Mouse (Mus musculus) left cerebral cortex, adult 11 months (tissue): ENCODE data around the gene Zfp653.
"Not testable (repeated sequence)": the region's sequence is repeated elsewhere in the genome, so short reads cannot be mapped to it uniquely, and the experiment has no call there.

ENCODE experiments used
- DNase-seq: peaks from one replicate; pipeline ENCODE4 v3.0.0; 2022; ENCODE audit warnings: low spot score

Gene Zfp653

DNA sequence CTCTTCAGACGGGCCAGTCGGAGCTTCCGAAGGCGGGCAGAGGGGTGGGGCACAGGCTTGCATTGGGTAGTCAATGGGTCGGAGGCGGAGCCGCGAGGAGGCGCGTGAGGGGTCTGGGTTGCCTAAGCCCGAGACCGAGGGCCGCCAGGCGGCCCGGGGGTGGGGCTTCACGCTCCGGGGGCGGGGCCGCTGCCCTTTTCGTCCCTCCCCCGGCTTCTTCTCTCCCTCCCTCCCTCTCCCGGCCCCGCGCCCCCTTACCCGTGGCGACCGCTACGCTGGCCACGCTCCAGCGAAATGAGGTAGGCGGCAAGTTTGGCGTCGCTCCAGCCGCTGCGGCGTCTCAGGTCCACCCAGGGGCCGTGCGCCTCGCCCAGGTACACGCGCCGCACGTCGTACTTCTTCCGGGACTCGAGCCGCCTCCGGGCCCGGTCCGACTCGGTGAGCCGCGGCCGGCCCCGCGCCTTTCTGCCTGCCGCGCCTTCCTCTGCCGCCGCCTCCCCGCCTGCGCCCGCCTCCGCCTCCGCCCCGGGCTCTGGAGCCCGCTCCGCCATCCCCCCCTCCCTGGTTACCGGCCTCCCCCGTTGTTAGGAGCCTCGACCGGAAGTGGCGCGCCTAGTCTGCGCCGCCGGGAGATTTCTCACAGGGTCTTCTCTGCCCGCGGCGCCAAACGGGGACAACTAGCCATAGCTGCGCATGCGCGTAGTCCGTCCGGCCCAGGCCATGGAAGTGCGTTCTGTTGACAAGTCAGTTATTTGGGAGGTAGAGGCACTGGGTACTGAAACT lies at the start of gene Zfp653, which contains the start of gene Gm49318:
Gene Zfp653 (minus strand): TSS at position 586 of the 783 bp plus-strand sequence.
Gene Gm49318 (minus strand): TSS at position 469 of the 783 bp plus-strand sequence.
- peak; percentile 93 for DNase-seq

DNA sequence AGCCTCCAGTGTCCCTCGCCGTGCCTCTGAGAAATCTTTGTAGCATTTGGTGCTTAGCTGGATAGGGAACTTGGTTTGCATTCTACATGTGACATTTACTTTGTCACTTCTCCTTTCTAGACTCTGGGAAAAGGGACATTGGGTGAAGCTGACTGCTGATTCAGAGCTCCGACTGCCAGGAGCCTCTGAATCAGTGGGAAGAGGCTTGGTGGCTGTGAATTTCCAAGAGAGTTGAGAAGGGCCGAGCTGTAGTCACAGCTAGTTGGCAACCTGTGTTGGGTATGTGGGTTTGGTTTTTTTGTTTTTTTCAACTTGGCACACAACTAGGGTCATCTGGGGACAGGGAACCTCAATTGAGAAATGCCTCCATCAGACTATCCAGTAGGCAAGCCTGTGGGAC lies 48.4 kb upstream of the Zfp653 start:
- DNase-seq = peak; percentile 30

DNA sequence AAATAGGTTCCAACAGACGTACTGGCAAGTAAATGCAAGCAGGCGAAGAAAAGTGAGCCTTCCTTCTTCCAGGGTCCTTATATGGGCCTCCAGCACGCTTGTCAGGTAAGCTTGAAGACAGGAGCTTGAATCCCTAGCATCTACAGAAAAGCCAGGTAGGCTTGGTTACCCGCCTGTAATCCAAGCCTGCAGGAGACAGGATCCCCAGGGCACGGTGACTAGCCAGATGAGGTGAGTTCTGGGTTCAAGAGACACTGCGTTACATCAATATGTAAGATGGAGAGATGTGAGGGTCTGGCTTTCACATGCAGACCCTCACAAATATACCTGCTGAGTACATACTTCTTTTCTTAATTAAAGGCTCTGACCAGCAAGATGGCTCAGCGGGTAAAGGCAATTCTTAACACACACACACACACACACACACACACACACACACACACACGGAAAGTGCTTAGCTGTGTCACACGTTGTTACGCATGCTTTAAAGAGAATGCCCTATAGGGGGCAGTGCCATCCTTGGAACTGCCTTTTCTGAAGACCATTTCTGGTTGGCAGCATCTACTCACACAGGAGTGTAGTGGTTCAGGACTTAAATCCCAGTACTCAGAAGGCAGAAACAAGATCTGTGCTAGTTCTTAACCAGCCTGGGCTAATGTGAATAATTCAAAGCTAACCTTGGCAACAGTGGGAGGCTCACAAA lies 46.7 kb upstream of the Zfp653 start:
- peak; percentile 49 for DNase-seq

DNA sequence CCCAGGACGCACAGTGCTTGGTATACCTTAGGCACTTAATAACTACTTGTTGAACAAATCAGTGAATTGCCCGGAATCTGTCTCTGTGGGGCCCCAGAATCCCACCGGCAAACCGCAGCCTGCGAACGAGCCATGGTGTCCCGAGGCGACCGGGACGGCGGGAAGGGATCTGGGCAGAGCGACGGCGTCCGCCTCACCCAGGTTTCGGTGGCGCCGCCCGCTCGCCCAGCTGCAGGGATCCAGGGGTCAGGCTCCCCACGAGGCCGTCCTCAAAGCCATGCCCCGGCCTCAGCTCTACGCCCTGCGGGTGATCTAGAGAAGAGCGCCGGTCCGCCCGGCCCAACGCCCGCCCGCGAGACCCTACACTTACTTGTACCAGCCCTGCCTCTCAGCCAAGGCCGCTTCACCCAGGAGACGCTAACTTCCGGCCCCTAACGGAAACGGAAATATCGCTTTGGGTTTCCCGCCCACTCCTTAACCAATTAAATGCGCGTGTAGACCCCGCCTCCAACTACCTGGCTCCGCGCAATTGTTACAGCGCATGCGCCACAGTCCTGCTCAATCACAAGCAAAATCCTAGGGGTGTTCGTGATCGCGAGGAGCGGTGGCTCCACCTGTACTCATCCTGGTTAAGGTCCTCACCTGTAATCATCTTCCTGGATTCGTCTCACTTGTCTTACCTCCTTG lies 45.7 kb upstream of the Zfp653 start, which contains the start of gene Elof1:
Gene Elof1 (minus strand): TSS at position 433 of the 687 bp plus-strand sequence.
- DNase-seq = peak; percentile 95

DNA sequence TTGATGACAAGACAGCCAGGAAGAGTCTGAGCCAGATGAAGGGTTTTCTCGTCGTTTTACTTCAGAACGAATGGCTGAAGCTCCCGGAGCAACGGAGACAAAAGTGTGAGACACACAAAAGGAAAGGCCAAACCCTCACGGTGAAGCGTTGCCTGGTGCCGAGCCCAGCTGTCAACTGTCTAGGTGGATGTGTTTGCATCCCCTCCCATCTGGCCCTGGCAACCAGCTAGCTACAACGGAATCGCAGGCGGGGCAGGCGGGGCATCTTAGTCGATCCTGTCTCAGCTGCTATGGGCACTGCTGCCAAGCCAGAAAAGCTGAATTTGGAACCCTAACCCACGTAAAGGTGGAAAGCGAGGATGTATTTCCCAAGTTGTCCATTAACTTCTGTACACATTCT lies 44.9 kb upstream of the Zfp653 start:
- no peak for DNase-seq

DNA sequence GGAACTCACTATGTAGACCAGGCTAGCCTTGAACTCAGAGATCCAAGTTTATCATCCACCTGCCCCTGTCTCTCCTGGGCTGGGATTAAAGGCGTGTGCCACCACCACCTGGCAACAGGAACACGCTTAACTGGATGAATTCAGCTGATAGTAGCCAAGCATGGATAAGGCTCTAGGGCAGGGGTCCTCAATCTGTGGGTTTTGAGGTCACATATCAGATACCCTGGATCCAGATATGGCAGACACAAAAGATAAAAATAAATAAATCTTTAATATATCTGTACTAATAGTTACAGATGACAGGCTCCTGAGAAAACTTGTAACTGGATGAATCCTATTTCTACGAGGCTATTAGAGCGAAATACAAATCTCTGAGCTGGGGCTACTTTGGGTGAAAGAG lies 44.5 kb upstream of the Zfp653 start:
- no peak for DNase-seq

DNA sequence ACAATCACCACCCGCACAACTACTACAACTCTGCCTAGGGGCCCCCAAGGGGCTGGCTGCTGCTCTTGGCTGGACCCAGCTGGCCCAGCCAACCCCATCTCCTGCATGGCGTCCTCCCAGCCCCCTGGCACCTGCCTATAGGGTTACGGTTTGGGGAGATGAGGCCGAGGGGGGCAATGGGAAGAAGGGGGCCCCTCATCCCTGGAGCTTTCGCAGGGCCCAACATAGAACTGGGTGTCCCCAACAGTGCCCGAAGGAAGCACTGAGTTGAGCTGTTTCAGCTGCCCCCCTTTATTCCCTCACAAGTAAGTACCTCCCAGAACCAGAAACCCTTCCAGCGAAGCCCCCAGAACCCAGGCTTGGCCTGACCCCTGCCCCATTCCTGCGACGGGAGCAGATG lies 37.0 kb upstream of the Zfp653 start:
- no peak for DNase-seq

DNA sequence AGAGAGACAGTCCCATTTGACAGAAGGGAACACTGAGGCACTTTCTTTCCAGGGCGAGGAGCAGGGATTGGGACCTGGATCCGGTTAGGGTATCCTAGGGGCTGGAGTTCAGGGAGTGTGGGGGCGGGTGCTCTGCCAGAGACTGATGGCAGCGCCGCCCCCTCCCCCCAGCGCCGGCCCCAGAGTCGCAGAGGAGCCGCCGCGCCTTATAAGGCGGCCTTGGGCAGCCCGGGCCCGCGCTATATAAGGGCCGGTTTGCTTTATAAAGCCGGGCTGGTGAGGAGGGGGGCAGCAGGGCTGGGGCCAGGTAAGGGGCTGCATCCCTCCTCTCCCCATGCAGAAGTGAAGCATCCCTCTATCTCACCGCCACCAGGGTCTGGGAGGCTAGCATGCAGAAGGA lies 28.7 kb upstream of the Zfp653 start:
- no peak for DNase-seq

DNA sequence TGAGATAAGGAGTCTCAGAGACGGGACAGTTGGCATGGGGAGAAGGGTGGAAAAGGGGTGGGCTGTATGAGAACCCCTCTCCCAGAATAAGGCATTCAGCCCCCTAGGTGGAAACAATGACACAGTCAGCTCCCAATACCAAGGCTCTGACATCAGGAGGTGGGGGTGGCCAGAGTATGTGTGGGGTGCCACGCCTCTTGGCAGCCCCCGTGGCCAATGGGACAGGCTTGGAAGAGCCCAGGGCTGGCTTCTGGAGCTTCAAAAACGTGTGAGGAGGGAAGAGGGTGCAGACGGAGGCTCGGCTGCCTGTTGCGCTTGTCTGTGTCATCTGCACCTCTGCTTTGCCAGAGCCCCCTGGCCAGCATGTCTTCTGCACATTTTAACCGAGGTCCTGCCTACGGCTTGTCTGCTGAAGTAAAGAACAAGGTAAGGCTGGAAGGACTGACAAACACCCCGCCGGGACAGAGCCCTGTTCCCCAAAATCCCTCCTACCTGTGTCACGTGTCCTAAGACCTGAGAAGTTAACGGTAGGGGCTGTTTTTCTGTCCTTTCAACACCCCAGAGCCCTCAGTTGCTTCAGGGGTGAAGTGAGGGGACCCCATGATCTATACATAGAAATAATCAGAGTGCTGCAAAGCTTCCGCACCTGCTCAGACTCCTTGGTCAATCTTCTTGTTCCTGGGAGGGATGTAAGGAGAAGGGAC lies 28.0 kb upstream of the Zfp653 start, which contains the start of gene Cnn1:
Gene Cnn1 (plus strand): TSS at position 224 of the 704 bp plus-strand sequence.
- no peak for DNase-seq

DNA sequence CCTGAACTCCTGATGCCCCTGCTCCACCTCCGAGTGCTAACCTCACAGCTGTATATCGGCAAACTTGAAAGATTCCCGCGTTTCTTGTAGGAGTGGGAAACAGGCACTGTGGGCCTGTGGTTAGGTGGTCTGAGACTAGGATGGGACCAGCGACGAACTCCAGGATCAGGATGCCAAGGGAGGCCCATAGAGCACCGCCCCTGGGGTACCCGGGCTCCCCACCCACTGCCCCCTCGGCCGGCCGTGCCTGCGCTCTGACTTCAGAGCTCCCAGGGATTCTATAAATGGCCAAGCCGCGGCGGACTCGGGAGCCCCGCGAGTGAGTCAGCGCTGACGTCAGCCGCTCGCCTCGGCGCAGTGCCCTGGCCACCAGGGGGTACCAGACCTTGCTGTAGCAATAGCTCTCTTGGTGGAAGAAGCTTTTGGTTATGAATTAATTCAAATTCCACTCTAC lies 24.7 kb upstream of the Zfp653 start:
- peak; percentile 40 for DNase-seq

DNA sequence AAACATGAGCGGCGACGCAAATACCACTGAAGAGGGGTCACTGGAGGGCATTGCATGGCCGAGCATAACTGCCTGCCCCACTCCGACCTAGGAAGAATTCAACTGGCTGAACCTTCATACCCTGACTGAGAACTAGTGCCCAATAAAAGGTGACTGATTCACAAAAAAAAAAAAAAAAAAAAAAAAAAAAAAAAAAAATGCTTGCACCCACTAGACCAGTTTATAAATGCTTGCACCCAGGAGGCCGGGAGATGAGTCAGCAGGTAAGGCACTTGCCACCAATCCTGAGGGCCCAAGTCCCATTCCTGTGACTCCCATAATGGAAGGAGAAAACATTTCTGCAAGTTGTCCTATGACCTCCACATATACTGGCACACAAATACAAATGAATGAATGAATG lies 21.6 kb upstream of the Zfp653 start:
- DNase-seq = no peak

DNA sequence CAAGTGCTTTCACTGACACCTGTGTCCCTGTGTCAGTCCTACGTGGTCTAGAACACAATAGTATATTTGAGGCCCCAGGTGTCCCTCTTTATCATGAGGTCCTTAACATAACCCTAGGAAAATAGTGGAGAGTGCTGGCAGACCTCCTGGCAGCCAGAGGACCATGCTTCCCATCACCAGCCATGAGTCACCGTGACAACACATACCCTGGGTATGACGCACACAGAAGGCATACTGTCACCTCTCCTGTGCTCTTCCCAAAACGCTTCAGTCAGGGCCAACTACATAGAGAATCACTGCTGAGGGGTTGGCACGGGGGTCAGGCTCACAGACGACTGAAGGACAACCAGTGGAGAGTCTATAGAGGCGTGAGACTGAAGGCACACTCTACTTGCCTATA lies 18.8 kb upstream of the Zfp653 start:
- DNase-seq = no peak

DNA sequence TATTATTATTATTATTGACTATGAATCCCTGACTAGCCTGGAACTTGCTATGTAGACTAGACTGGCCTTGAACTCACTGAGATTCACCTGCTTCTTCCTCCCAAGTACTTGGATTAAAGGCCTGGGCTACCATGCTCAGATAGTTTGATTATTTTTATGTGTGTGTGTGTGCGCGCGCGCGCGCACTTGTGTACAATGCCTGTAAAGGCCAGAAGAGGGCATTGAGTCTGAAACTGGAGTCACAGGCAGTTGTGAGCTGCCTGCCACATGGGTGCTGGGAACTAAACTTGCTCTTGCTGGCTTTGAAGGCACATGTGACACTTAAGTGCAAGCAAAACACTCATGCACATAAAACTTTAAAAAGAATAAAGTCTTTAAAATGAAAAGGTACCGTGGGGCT lies 18.1 kb upstream of the Zfp653 start:
- no peak for DNase-seq

DNA sequence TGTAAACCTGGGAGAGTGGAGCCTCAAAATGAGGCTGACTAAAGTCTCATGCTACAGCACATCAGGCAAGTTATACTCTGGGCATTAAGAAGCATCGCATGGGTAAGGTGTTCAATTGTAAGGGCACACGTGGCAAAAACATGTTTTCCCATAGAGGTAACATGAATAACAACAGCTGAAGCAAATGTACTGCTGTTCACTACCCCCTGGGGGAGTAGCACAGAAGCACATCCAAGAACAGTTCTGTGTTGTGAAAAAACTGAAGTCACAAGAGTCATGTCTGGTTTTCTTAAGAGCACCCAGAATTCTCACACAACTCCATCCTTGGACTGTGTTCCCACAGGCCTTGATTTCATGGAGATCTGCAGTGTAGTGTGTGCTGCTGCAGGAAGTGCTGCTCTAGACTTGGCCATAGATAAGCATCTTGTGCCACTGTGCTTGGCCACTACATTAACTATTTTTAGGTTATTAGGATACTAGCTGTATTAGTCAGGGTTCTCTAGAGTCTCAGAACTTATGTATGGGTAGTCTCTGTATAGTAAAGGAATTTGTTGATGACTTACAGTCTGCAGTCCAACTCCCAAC lies 15.9 kb upstream of the Zfp653 start:
- no peak for DNase-seq

DNA sequence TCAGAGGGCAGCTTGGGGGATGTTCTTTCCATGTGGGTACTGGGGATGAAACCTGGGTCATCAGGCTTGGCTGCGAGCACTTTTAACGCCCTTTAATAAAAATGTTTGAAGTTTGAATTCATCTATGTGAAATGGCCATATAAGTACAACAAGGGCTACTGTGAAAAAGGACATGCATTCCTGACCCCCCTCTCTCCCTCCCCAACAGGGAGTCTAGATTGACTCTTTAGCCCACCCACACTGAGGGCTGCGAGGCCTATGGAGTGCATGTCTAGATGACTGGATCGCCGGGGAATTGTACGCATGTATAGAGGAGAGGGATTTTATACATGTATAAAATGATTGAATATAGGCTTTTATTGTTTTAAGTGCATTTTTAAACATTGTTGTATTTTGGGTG lies 14.8 kb upstream of the Zfp653 start:
- DNase-seq = no peak

DNA sequence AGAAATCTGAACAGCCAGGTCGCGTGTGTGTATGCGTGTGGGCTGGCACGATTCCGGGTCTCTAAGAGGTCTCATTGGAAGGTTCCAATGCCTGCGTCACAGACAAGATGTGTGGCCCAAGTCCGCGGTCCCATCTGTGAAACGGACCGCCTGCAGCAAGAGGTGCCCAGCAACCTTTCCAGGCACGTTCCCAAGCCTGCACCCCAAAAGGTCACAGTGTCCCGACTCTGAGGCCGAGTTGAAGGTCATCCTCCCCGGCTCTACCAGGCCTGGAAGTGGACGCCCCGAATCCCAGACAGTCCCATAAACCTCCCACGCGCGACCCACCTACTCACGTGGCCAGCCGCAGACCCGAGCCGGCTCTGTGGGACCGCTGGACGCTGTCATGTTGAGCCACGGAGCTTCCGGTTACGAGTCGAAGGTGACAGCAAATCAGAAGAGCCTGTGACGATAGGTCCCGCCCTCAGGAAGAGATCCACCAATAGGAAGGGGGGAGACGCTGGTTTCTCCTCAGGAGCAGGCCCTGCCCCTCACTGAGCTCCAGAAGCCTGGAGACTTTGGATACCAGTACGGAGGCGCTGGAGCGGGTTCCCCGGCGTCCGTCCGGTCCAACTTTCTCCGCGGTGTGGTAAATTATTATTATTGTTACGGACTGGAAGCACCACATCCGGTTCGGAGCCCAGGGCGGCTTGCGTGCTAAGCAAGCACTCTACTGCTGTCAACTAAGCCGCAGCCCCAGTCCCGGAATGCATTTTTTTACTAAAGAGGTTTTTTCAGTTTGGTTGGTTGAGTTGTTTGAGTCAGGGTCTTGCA lies 14.1 kb upstream of the Zfp653 start, which contains the start of gene Ecsit:
Gene Ecsit (minus strand): TSS at position 417 of the 813 bp plus-strand sequence.
- peak; percentile 97 for DNase-seq

DNA sequence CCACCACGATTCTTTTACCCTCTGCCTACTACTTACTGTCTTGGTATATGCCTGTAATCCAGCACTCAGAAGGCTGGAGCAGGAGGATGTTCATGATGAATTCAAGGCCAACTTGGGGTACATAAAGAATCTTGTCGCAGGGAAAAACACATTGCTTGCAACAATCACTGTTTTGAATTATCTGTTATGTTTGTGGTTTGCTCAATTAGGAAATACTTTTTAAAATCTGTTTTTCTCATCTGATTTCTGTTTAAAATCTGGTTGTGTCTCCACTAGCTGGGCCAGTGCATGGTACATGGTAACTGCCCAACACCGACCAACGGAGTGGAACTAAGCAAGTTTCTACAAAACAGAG lies 13.5 kb upstream of the Zfp653 start:
- no peak for DNase-seq

DNA sequence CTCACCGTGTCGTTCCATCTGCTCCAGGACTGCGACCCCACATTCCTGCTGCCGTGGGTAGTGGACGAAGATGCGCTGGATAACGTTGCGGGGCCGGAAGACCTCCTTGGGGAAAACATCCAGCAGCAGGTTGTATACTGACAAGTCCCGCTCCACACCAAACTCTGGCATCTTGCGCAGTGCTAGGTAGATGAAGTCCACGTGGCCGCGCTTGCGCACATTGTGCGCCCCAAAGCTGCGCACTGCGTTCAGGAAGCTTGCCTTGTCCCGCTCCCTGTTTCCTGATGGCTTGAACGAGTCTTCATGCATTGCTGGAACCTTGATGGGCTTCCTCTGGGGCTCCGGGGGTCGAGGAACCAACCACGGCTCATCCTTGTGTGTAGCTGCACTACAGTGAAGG lies 5.0 kb upstream of the Zfp653 start:
- no peak for DNase-seq

DNA sequence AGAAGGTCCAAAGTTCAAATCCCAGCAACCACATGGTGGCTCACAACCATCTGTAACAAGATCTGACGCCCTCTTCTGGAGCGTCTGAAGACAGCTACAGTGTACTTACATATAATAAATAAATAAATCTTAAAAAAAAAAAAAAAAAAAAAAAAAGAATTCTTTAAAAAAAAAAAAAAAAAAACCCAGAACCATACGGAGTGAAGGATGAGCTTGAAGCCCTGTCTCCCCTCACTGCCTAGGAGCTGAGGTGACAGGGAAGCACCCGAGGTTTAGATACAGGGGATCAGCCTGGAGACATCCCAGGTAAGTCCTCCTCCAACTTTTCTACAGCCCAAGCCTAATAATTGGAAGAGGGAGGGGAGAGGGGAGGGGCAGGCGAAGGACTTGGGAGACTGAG lies 4.6 kb upstream of the Zfp653 start:
- not testable (repeated sequence) for DNase-seq

DNA sequence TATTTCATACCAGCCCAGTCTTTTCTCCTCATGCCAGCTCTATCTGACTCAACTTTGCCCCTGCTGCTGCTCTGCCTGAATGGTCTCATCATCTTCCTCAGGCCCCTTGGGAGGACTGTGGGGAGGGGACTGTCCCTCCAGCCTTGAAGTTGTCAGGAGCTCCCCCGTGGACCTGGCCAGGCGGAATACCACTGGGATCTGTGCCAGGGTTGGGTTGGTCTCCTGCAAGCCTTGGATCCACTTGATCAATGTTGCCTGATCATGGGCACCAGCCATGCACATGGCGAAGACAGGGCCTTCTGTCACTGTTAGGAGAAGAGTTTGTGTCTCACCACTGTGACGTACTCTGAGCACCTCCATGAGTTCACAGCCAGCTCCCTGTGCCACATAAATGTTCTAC lies 1.1 kb upstream of the Zfp653 start:
- DNase-seq = no peak
